Mouse (Mus musculus) embryonic facial prominence, embryonic 13.5 days (tissue): ENCODE measurements around the gene Ppp3ca. TPM values are rescaled to one million over a fixed set of nuclear protein-coding genes. Genes with fewer than 3 reads are reported as not detected.
A peak's percentile ranks its signal among the peaks of the same experiment; 100 is the strongest.

Source experiments
- ATAC-seq: fragments of 200-750 bp; cut with Nextera tagmentation; 2 replicates; pipeline ENCODE4 v1.8.0; 2017; ENCODE audit warnings: low read depth; ENCODE audit not compliant: insufficient number of reproducible peaks, insufficient read depth, low FRiP score, low TSS enrichment
- H3K27ac ChIP-seq: fragments of 300-500 bp; sonication (generic); 2 replicates; pipeline ENCODE4 v1.5.1; 2015; ENCODE audit warnings: moderate library complexity, mild to moderate bottlenecking, inconsistent platforms
- H3K27me3 ChIP-seq: fragments of 300-500 bp; sonication (generic); 2 replicates; pipeline ENCODE4 v1.6.1; 2015; ENCODE audit warnings: mild to moderate bottlenecking, inconsistent platforms
- H3K36me3 ChIP-seq: fragments of 300-500 bp; sonication (generic); 2 replicates; pipeline ENCODE4 v1.6.1; 2015; ENCODE audit warnings: mild to moderate bottlenecking, inconsistent platforms
- H3K4me1 ChIP-seq: fragments of 300-500 bp; sonication (generic); 2 replicates; pipeline ENCODE4 v1.6.1; 2015; ENCODE audit warnings: inconsistent platforms
- H3K4me2 ChIP-seq: fragments of 300-500 bp; sonication (generic); 2 replicates; pipeline ENCODE4 v1.6.1; 2015; ENCODE audit warnings: moderate library complexity, mild to moderate bottlenecking, inconsistent platforms
- H3K4me3 ChIP-seq: fragments of 300-500 bp; sonication (generic); 2 replicates; pipeline ENCODE4 v1.5.1; 2015; ENCODE audit warnings: mild to moderate bottlenecking, inconsistent platforms
- H3K9ac ChIP-seq: fragments of 300-500 bp; sonication (generic); 2 replicates; pipeline ENCODE4 v1.6.1; 2015; ENCODE audit warnings: mild to moderate bottlenecking, inconsistent platforms
- H3K9me3 ChIP-seq: fragments of 300-500 bp; sonication (generic); 2 replicates; pipeline ENCODE4 v1.6.1; 2016; ENCODE audit warnings: inconsistent platforms
- WGBS: fragments of 180-500 bp; shearing (Covaris S2); methylation state at CpG from one replicate; pipeline ENCODE4 v1.1.7; 2015; ENCODE audit warnings: mixed read lengths; 5-methylcytosine and 5-hydroxymethylcytosine counted together
- polyA plus RNA-seq: library from polyadenylated mRNA; unstranded; fragments of >200 nt; fragmentation: Nextera tagmentation; extraction: Ambion mirVana; gene quantifications from 2 replicates; pipeline ENCODE4 v1.2.1, GENCODE M21; 2015

Ppp3ca gene
- polyA plus RNA-seq, 1 experiment from 2014 or later, result 92.4 TPM

DNA sequence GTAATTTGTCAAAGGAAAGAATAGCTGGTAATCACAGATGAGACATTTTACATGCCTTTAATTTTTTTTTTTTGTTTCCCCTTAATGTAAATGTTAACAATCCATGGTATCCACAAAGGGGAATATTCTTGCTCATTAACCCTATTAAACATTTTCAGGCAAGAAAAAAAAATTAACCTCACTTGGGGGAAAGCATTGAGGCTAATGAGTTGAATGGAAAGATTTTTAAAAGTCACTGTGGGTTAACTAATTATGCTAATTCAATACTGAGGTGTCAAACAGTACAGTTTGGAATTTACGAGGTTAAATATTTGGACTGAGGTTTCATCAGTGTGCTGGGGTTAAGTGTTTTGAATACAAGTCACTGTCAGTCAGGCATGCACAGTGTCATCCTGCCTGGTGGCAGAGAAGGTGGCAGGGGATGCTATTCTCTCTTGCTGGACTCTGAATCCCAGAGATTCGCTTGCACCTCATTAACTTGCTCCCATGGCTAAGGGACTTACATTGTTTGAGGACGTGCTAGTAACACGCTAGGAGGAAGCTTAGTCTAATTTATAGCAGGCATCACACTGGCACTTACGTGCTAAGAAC, 82.3 kb downstream of the Ppp3ca start:
- H3K4me3 ChIP-seq, result no peak overlapping the region
- H3K27ac ChIP-seq, result no peak overlapping the region
- no peaks in the 10 kb centered on the region for H3K27me3 ChIP-seq
- no peak for ATAC-seq
- H3K4me2 ChIP-seq, result no peak overlapping the region
- no peak overlapping the region for H3K9ac ChIP-seq
- peaks cover 26% of the 10 kb centered on the region for H3K4me1 ChIP-seq
- no peaks in the 10 kb centered on the region for H3K36me3 ChIP-seq
- no peaks in the 10 kb centered on the region for H3K9me3 ChIP-seq
- 52% methylated on average over 5 of the region's 5 CpGs for WGBS

- no peak for ATAC-seq
- no peak overlapping the region for H3K4me2 ChIP-seq
These were observed 86.2 kb downstream of the Ppp3ca start for GRCm38 (mm10) chr3:136756137-136756536.

DNA sequence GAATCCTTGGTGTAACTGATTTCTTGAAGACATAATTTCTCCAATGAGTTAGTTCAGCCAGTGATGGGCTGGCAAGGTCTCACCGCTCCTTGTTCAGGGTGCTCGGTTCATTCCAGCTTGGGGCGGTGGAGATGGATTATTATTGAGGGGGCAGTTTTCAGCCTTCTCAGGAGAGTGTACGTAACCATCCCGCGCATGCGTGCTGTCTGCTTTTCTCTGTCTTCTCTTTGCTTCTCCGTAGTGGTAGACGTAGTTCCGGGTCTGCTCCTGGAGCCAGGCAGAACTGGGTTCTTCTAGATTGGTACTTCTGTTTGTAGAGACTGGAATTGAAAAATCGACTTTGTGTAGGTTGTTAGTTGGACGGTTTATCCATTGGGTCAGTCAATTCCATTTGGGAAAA, 89.5 kb downstream of the Ppp3ca start:
- no peaks in the 10 kb centered on the region for H3K27me3 ChIP-seq
- no peak overlapping the region for H3K4me3 ChIP-seq
- no peaks in the 10 kb centered on the region for H3K9me3 ChIP-seq
- H3K4me2 ChIP-seq, result no peak overlapping the region
- H3K9ac ChIP-seq, result no peak overlapping the region
- no peak for ATAC-seq
- H3K4me1 ChIP-seq, result peaks cover 36% of the 10 kb centered on the region
- H3K36me3 ChIP-seq, result no peaks in the 10 kb centered on the region
- 96% methylated on average over 12 of the region's 12 CpGs for WGBS
- H3K27ac ChIP-seq, result no peak overlapping the region

More at GRCm38 (mm10) chr3:136756137-136756536, 86.2 kb downstream of the Ppp3ca start:
- Histone ChIP-seq H3K9me3 (no peaks in the 10 kb centered on the region), H3K4me1 (peaks cover 12% of the 10 kb centered on the region), H3K27ac (no peak overlapping the region), H3K27me3 (no peaks in the 10 kb centered on the region), H3K36me3 (no peaks in the 10 kb centered on the region), H3K4me3 (no peak overlapping the region), H3K9ac (no peak overlapping the region)
- WGBS, result 77% methylated on average over 6 of the region's 6 CpGs

DNA sequence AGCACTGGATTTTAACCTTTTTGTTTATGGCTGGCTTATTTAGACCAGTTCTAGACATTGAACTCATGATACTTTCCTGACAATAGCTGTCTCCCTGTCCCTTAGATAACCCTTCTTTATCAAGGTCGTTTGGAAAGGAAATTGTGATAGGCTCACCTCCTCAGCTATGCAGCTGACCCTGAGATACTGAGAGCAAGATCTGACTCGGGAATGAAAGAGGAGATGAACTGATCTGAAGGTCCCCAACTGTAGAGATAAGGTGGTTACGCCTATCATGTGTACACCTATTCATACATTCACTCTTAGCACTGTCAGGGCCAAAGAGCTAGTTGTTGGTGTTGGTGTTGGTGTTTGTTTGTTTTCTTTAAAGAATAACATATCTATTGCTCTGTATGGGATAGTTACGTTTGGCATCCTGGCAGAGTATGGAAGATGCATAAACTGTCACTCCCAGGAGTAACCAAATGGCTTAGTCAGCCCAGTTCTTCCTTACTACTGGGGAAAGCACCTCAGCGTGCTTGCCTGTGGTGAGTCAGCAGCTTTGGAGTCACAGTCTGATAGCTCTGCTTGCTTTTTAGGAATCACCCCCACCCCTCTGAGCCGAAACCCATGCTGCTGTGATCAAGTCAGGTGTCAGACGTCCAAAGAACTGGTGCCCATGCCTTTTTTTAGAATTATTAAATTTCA, 91.5 kb downstream of the Ppp3ca start:
- no peak overlapping the region for H3K27ac ChIP-seq
- H3K4me3 ChIP-seq, result no peak overlapping the region
- H3K4me1 ChIP-seq, result peaks cover 41% of the 10 kb centered on the region
- no peaks in the 10 kb centered on the region for H3K36me3 ChIP-seq
- ATAC-seq, result no peak
- H3K27me3 ChIP-seq, result no peaks in the 10 kb centered on the region
- no peak overlapping the region for H3K4me2 ChIP-seq
- no peaks in the 10 kb centered on the region for H3K9me3 ChIP-seq
- WGBS, result 79% methylated on average over 7 of the region's 7 CpGs
- no peak overlapping the region for H3K9ac ChIP-seq

DNA sequence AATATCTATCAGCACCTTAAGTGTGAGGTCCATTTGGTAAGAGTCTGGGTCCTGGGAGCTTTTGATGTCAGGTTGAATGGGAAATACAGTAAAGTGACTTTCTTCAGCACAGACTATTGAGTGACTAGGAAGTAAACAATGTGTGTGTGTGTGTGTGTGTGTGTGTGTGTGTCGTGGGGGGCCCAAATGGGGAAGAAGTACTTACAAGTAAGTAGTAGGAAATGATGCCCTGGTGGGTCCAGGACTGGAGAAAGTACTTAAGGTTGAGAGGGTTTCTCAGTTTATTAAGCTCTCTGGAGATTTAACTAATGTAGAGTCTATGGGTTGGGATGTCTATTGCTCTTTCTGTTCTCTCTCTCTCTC, 92.0 kb downstream of the Ppp3ca start:
- no peak overlapping the region for H3K9ac ChIP-seq

GRCm38 (mm10) chr3:136763717-136764270, 93.9 kb downstream of the Ppp3ca start:
- WGBS, result 26% methylated on average over 5 of the region's 5 CpGs
- Histone ChIP-seq H3K36me3 (no peaks in the 10 kb centered on the region), H3K9ac (no peak overlapping the region), H3K27ac (peak overlapping the region; percentile 71), H3K9me3 (no peaks in the 10 kb centered on the region), H3K27me3 (no peaks in the 10 kb centered on the region), H3K4me1 (peaks cover 45% of the 10 kb centered on the region), H3K4me2 (peak overlapping the region; percentile 24), H3K4me3 (no peak overlapping the region)
- peak; percentile 37; the same call in 1 of the 2 replicates for ATAC-seq

More for the DNA sequence above, 92.0 kb downstream of the Ppp3ca start:
- H3K27me3 ChIP-seq, result no peaks in the 10 kb centered on the region
- H3K4me2 ChIP-seq, result no peak overlapping the region
- H3K36me3 ChIP-seq, result no peaks in the 10 kb centered on the region
- no peaks in the 10 kb centered on the region for H3K9me3 ChIP-seq
- no peak overlapping the region for H3K4me3 ChIP-seq
- no peak overlapping the region for H3K27ac ChIP-seq
- H3K4me1 ChIP-seq, result peaks cover 40% of the 10 kb centered on the region
- WGBS, result 76% methylated on average over 1 of the region's 1 CpGs
- no peak for ATAC-seq

DNA sequence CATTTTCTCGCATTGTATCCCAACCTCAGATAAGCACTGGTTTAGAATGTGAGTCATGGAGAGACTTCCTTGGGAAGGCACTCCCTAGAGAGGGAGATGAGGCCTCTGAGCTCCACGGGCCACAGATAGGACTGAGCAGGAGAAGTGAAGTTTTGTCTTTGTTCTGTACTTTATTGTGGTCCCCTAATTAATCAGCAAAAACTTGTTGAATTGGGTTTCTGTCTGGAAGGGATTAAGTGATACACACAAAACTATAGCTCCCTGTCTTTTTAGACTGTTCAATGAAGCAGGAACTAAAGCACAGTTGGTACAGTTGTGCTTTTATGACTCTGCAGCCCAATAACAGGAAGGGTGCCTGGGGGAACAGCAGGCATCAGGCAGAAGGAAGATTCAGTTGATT, 95.6 kb downstream of the Ppp3ca start:
- Histone ChIP-seq H3K4me1 (peaks cover 54% of the 10 kb centered on the region), H3K4me3 (no peak overlapping the region), H3K27me3 (no peaks in the 10 kb centered on the region), H3K4me2 (no peak overlapping the region), H3K36me3 (no peaks in the 10 kb centered on the region), H3K27ac (no peak overlapping the region), H3K9ac (no peak overlapping the region), H3K9me3 (no peaks in the 10 kb centered on the region)
- no peak for ATAC-seq
- WGBS, result 56% methylated on average over 2 of the region's 2 CpGs

DNA sequence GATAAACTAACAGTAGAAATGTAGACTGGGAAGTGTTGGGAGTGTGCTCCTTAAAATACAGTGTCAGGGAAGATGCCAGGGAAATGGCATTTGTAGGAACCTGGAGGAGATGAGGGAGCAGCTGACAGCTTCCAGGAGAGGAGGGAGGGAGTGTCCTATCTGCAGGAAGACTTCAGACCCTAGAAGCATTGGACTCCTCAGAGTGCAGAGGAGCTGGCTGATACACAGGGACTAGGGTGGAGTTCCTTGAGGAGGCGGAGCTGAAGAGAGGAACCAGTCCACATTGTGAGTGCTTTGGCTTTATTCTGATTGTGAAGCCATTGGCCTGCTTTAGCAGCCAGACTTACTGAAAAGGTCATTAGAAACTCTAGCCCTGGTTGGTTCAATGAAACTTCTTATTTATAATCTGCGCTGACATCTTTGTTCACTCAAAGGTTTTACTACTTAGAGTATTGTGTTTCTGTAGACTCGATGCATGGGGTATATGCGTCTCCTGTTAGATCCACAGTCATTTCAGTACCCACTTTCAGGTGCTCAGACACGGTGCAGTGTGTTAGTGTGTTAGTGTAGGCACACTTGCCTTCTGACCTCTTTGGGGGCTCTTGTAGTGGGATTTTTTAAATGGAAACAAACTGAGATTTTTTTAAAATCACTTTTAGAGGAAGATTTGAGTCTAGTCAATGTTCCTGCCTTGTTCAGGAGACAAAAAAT, 99.0 kb downstream of the Ppp3ca start:
- Histone ChIP-seq H3K9ac (no peak overlapping the region), H3K36me3 (no peaks in the 10 kb centered on the region)
- WGBS, result 83% methylated on average over 5 of the region's 5 CpGs

DNA sequence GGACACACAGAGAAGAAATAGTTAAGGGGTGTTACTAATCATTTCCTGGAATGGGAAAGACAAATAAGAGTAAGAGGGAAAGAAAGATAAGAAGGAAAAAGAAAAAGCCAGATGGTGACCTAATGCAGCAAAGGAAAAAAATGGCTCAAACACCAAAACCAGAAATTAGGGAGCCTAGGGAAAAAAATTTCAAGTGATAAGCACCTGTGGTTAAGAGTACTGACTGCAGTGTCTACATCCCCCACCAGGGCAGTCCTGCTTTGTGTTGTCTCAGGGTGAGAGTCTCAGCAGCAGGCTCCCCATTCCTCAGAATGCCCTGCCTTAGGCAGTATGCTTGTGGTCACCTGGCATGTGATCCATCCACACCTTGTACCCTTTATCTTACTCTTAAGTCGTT, 99.6 kb downstream of the Ppp3ca start:
- WGBS, result 68% methylated on average over 1 of the region's 1 CpGs
- no peak overlapping the region for H3K9ac ChIP-seq
- H3K4me1 ChIP-seq, result peaks cover 22% of the 10 kb centered on the region
- no peak overlapping the region for H3K4me3 ChIP-seq
- H3K4me2 ChIP-seq, result no peak overlapping the region
- no peaks in the 10 kb centered on the region for H3K9me3 ChIP-seq
- H3K27ac ChIP-seq, result no peak overlapping the region
- no peak for ATAC-seq
- no peaks in the 10 kb centered on the region for H3K36me3 ChIP-seq
- H3K27me3 ChIP-seq, result no peaks in the 10 kb centered on the region

More for the DNA sequence above, 99.0 kb downstream of the Ppp3ca start:
- no peak for ATAC-seq
- Histone ChIP-seq H3K27me3 (no peaks in the 10 kb centered on the region), H3K9me3 (no peaks in the 10 kb centered on the region), H3K4me3 (no peak overlapping the region), H3K27ac (no peak overlapping the region), H3K4me2 (no peak overlapping the region), H3K4me1 (peaks cover 27% of the 10 kb centered on the region)

DNA sequence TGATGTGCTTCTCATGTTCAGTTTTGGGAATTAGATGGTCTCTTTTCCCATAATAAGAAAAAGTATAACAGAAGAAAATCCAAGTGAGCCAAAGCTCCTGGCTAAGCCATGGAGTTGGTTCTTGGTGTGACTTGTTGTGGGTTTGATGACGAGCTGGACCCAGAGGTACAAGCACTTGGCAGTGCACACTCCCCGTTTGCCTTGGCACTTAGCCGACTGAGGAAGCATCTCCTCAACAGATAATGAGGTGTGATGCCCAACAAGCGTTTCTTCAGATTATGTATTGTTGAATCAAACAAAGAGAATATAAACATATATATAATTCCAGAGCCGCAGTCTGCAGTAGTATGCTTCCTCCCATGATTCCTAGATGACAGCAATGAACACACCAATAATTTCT, 101.8 kb downstream of the Ppp3ca start:
- no peaks in the 10 kb centered on the region for H3K9me3 ChIP-seq
- H3K4me3 ChIP-seq, result no peak overlapping the region
- no peak overlapping the region for H3K27ac ChIP-seq
- H3K4me2 ChIP-seq, result no peak overlapping the region
- no peak overlapping the region for H3K9ac ChIP-seq
- no peaks in the 10 kb centered on the region for H3K36me3 ChIP-seq
- no peak for ATAC-seq
- H3K27me3 ChIP-seq, result no peaks in the 10 kb centered on the region
- 92% methylated on average over 5 of the region's 5 CpGs for WGBS
- H3K4me1 ChIP-seq, result peaks cover 14% of the 10 kb centered on the region

GRCm38 (mm10) chr3:136773217-136773616, 103.3 kb downstream of the Ppp3ca start:
- 76% methylated on average over 4 of the region's 4 CpGs for WGBS
- no peak overlapping the region for H3K9ac ChIP-seq
- H3K27ac ChIP-seq, result no peak overlapping the region
- H3K4me2 ChIP-seq, result no peak overlapping the region
- H3K4me3 ChIP-seq, result no peak overlapping the region
- H3K9me3 ChIP-seq, result no peaks in the 10 kb centered on the region
- no peak for ATAC-seq
- no peaks in the 10 kb centered on the region for H3K36me3 ChIP-seq
- peaks cover 24% of the 10 kb centered on the region for H3K4me1 ChIP-seq
- no peaks in the 10 kb centered on the region for H3K27me3 ChIP-seq

DNA sequence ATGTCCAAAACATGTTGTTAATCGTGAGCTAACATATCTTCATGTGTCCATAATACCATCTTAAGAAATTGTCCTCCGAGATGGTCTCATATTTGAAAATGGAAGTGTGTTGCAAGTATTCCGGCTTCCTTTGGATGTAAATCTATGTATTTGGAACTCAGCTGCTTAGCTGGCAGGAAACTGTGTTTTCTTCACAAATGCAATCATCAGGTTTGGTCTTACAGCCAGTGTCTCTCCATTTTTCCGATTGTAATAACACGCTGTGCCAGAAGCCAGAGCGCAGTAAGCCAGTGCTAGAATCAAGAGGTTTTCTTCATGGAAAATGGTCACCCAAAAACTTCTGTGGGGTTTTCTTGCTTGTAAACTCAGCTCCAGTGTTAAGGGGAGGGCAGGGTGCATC, 104.3 kb downstream of the Ppp3ca start:
- Histone ChIP-seq H3K4me2 (no peak overlapping the region), H3K4me1 (peaks cover 15% of the 10 kb centered on the region), H3K9me3 (no peaks in the 10 kb centered on the region), H3K9ac (no peak overlapping the region), H3K27ac (no peak overlapping the region), H3K4me3 (no peak overlapping the region), H3K27me3 (no peaks in the 10 kb centered on the region), H3K36me3 (no peaks in the 10 kb centered on the region)
- 90% methylated on average over 6 of the region's 6 CpGs for WGBS
- ATAC-seq, result no peak
